Mouse (Mus musculus) C2C12 (cell line): ENCODE results near the gene Gtsf2.

Source experiments
- CTCF ChIP-seq: IDR thresholded peaks from one replicate; pipeline ENCODE4 v1.5.1; 2011; ENCODE audit not compliant: control insufficient read depth, insufficient read depth, insufficient read length
- MYOG ChIP-seq: IDR thresholded peaks from one replicate; pipeline ENCODE4 v1.6.1; 2011; ENCODE audit not compliant: control insufficient read depth, insufficient read length; ENCODE audit errors: extremely low read depth
- USF1 ChIP-seq: IDR thresholded peaks from one replicate; pipeline ENCODE4 v1.6.1; 2011; ENCODE audit warnings: low read depth, mild to moderate bottlenecking, control low read depth, moderate library complexity

- no peak for TF ChIP-seq CTCF
- TF ChIP-seq MYOG = no peak
- no peak for TF ChIP-seq USF1
Measured at GRCm38 (mm10) chr15:103484490-103484889, 36.2 kb upstream of the Gtsf2 start.
